Mouse (Mus musculus) CH12.LX (cell line): ENCODE measurements at regions not wholly inside any gene's neighbourhood (a gene's known extent, or its start where the extent isn't known, plus 50 kb on each side); places are given as distances from the start of the nearest gene placed in this dataset.
A peak's percentile ranks its signal among the peaks of the same experiment; 100 is the strongest.

Source experiments
- CTCF ChIP-seq, 2 experiments: IDR thresholded peaks in 1 of 2; conservative IDR thresholded peaks in 1 of 2; 2 replicates each; pipeline ENCODE4 v1.5.1; 2011 to 2012; ENCODE audit warnings: low read depth in 2 of 2, low read length in 2 of 2, improper control_type of control experiment in 1 of 2, inconsistent platforms in 1 of 2, mild to moderate bottlenecking in 1 of 2, moderate library complexity in 1 of 2
- ELF1 ChIP-seq: IDR thresholded peaks from 2 replicates; pipeline ENCODE4 v1.6.1; 2014; ENCODE audit warnings: low read depth, mild to moderate bottlenecking, inconsistent platforms, low read length, improper control_type of control experiment
- EP300 ChIP-seq: IDR thresholded peaks from 2 replicates; pipeline ENCODE4 v1.6.1; 2011; ENCODE audit warnings: low read length, improper control_type of control experiment
- JUN ChIP-seq: IDR thresholded peaks from 2 replicates; pipeline ENCODE4 v1.6.1; 2011; ENCODE audit warnings: low read depth, mild to moderate bottlenecking, low read length, improper control_type of control experiment, moderate library complexity; ENCODE audit not compliant: insufficient read depth
- MAFK ChIP-seq: IDR thresholded peaks from 2 replicates; pipeline ENCODE4 v1.6.1; 2011; ENCODE audit warnings: low read length, improper control_type of control experiment; ENCODE audit not compliant: insufficient replicate concordance
- POLR2A ChIP-seq: IDR thresholded peaks from 2 replicates; pipeline ENCODE4 v1.6.1; 2011; ENCODE audit warnings: low read depth, mild to moderate bottlenecking, improper control_type of control experiment, low read length
- ZNF384 ChIP-seq: IDR thresholded peaks from 2 replicates; pipeline ENCODE4 v1.6.1; 2012; ENCODE audit warnings: low read depth, low read length, improper control_type of control experiment, inconsistent platforms

DNA sequence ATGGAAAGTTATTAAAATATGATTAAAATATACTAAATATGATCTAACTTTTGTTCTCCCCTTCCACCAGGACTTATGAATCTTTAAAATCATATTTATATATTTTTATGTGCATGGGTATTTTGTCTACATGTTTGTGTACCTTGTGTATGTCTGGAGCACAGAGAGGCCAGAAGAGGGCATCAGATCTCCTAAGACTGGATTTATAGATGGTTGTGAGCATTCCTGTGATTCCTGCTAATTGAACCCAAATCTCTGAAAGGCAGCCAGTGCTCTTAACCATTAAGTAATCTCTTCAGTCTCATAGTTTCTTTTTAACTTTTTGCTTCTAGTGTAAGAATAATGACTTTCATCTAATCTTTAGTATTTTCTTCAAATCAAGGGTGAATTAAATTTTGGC is 577.2 kb upstream of the Impg1 start:
- TF ChIP-seq ZNF384 = no peak
- TF ChIP-seq POLR2A = no peak
- TF ChIP-seq MAFK = no peak
- no peak for TF ChIP-seq ELF1
- TF ChIP-seq CTCF (conservative IDR thresholded peaks at IDR 0.05 in 1 of 2, IDR thresholded peaks at IDR 0.05 in 1 of 2; ENCODE audit: low read depth in 2 of 2, low read length in 2 of 2) = peak in 1 of 2 experiments; percentile 27; a peak in 1 of 4 replicates
- TF ChIP-seq EP300 = no peak
- TF ChIP-seq JUN = no peak
